Mouse (Mus musculus): ENCODE measurements at regions not wholly inside any gene's neighbourhood (a gene's known extent, or its start where the extent isn't known, plus 50 kb on each side); places are given as distances from the start of the nearest gene placed in this dataset.

- TF ChIP-seq EP300 (optimal IDR thresholded peaks at IDR 0.05) (no peak), CTCF (IDR thresholded peaks at IDR 0.05; ENCODE audit: low read depth) (no peak)
Observed at GRCm38 (mm10) chr9:80615114-80615513, 149.8 kb upstream of the Impg1 start.

Data from stomach, postnatal 0 days (tissue).